Mouse (Mus musculus) kidney, adult 2 months (tissue): Measurements from ENCODE around the gene Golga2. TPM values are rescaled to one million over a fixed set of nuclear protein-coding genes. Genes with fewer than 3 reads are reported as not detected.

Experiments used
- DNase-seq: peaks from one replicate; pipeline ENCODE4 v3.0.0; 2021
- H3K27ac ChIP-seq: fragments of 200-500 bp; 2 replicates; pipeline ENCODE4 v1.5.1; 2012; ENCODE audit warnings: low read depth, low read length, control low read depth, inconsistent platforms; ENCODE audit not compliant: insufficient read depth
- H3K27me3 ChIP-seq: fragments of 200-500 bp; replicated peaks from 2 replicates; pipeline ENCODE4 v1.6.1; 2012; ENCODE audit warnings: mild to moderate bottlenecking, moderate library complexity, low read length, inconsistent platforms; ENCODE audit not compliant: control insufficient read depth, insufficient read depth
- H3K36me3 ChIP-seq: fragments of 200-500 bp; 2 replicates; pipeline ENCODE4 v1.6.1; 2012; ENCODE audit warnings: mild to moderate bottlenecking, moderate library complexity, low read length, inconsistent platforms; ENCODE audit not compliant: control insufficient read depth, insufficient read depth
- H3K4me1 ChIP-seq: fragments of 200-500 bp; 2 replicates; pipeline ENCODE4 v1.6.1; 2011; ENCODE audit warnings: low read length; ENCODE audit not compliant: control insufficient read depth, insufficient read depth
- H3K4me3 ChIP-seq: fragments of 200-500 bp; 2 replicates; pipeline ENCODE4 v1.5.1; 2011; ENCODE audit warnings: mild to moderate bottlenecking, low read depth, low read length, control low read depth; ENCODE audit not compliant: insufficient read depth
- CTCF ChIP-seq: fragments of 200-500 bp; conservative IDR thresholded peaks from 2 replicates; pipeline ENCODE4 v1.5.1; 2011; ENCODE audit warnings: low read depth, mild to moderate bottlenecking, control low read depth, low read length, moderate library complexity, mixed read lengths; ENCODE audit not compliant: insufficient read depth, insufficient read length
- POLR2A ChIP-seq: fragments of 200-500 bp; IDR thresholded peaks from one replicate; pipeline ENCODE4 v1.6.1; 2011; ENCODE audit warnings: low read depth, low read length, control low read depth
- WGBS: fragments of 180-500 bp; shearing (Covaris S2); methylation state at CpG from one replicate; pipeline ENCODE4 v1.1.7; 2018; 5-methylcytosine and 5-hydroxymethylcytosine counted together
- polyA plus RNA-seq: library from polyadenylated mRNA; depleted of rRNA; stranded (reverse); fragments of >200 nt; gene quantifications from 2 replicates; pipeline ENCODE4 v1.2.3, GENCODE M21; 2012

The Golga2 gene
- polyA plus RNA-seq, 1 experiment = 31.2 TPM

DNA sequence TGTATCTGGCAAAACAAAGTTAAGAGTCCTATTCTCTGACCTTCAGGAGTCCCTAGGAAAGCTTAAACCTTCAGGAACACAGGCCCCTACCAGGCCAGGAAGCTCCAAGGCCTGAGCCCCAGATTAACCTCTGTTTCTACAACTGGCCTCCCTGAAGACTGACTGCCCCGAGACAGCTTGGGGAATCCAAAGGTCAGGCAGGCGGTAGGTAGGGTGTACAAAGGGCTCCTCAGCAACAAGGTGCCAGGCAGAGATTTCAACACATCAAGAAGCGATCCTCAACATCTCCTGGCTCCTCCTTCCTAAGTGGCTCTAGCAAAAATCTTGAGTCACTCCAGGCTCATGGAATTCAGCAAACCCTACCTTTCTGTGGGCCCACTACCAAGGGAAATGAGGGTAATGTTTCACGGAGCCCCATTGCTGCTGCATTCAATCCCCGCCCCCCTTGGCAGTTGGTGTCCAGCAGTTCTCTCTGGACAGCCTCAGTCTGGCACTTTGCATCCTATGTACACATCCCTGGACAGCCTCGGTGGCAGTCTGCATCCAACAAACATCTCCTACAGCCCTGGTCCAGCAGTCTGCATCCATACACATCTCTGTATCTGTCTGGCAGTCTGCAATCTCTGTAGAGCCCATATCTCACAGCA is 28.2 kb upstream of the Golga2 start:
- TF ChIP-seq POLR2A (no peak), CTCF (no peak)
- DNase-seq = peak; percentile 87
- 30% methylated on average over 6 of the region's 6 CpGs for WGBS
- 0 out of 2 replicates have a peak, but pooled peaks cover 4% of the 10 kb centered on the region for H3K36me3 ChIP-seq
- no peaks in the 10 kb centered on the region for H3K27me3 ChIP-seq
- H3K4me3 ChIP-seq = peak overlapping the region; percentile 67
- peaks cover 3% of the 10 kb centered on the region; the same call in 1 of the 2 replicates for H3K4me1 ChIP-seq
- peak overlapping the region; percentile 80 for H3K27ac ChIP-seq

DNA sequence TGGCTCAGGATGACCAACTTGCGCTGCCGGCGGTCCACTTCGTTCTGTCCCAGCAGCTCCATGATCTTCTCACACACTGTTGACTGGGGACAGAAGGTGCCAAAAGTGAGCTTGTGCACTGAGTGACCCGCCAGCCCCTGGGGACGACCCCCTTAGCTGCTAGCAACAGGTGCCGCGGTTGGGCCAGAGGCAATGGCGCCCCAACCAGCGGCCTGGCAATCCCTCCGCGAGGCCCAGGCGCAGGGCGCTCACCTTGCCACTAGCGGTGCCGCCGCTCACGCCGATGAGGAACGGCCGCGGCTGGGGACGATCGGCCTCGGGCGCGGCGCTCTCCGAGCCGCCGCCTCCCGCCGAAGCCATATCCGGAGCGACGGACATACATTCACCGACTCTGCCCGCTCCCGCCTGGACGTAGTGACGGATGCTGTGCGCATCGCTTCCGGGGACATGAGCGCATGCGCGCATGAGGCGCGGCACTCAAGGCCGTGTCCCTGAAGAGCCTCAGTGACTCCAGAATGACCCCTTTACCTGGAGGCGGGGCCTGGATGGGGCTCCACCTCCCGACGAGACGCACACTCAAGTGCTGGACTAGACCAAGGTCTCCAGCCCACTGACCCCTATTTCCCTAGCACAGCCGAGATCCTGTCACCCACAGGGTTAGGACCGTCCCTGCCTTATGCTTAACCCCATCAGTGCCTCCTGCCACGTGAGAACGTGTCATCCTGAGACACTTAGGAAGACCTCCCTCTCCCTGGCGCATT is 27.3 kb upstream of the Golga2 start, which contains the start of gene Uck1:
Gene Uck1, minus strand, starts transcription at position 503 of the 761 bp plus-strand sequence.
- Histone ChIP-seq H3K4me1 (peaks cover 3% of the 10 kb centered on the region; the same call in 1 of the 2 replicates), H3K4me3 (peak within 1 kb of the TSS; percentile 67), H3K27ac (peak within 1 kb of the TSS; percentile 41), H3K36me3 (0 out of 2 replicates have a peak, but pooled peaks cover 4% of the 10 kb centered on the region), H3K27me3 (no peaks in the 10 kb centered on the region)
- TF ChIP-seq POLR2A (no peak), CTCF (no peak)
- WGBS = 1% methylated on average over 59 of the region's 59 CpGs
- peak; percentile 96 for DNase-seq

DNA sequence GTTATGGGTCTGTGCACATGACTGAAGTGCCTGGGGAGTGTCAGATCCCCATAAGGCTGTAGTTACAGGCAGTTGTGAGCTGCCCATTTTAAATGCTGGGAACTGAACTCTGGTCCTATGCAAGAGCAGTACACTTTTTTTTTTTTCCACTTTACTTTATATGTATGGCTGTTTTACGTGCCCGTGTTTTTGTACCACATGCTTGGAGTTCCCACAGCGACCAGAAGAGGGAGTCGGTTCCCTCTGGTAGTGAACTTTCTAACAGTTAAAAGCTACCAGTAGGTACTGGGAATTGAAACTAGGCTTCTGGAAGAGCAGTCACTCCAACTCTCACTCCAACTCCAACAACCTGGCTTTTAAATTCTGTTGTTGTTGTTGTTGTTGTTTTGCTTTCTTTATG is 26.5 kb upstream of the Golga2 start:
- Histone ChIP-seq H3K4me3 (no peak overlapping the region), H3K27me3 (no peaks in the 10 kb centered on the region), H3K4me1 (peaks cover 3% of the 10 kb centered on the region; the same call in 1 of the 2 replicates), H3K27ac (no peak overlapping the region), H3K36me3 (0 out of 2 replicates have a peak, but pooled peaks cover 4% of the 10 kb centered on the region)
- WGBS = 42% methylated on average over 4 of the region's 4 CpGs
- TF ChIP-seq POLR2A (no peak), CTCF (peak; percentile 53)
- peak; percentile 66 for DNase-seq

- Histone ChIP-seq H3K27me3 (no peaks in the 10 kb centered on the region), H3K27ac (no peak overlapping the region), H3K4me1 (no peaks in the 10 kb centered on the region), H3K36me3 (peaks cover 3% of the 10 kb centered on the region; the same call in 1 of the 2 replicates), H3K4me3 (no peak overlapping the region)
- no peak for DNase-seq
- 55% methylated on average over 3 of the region's 3 CpGs for WGBS
- TF ChIP-seq POLR2A (no peak), CTCF (peak; percentile 46)
Measured at GRCm38 (mm10) chr2:32275823-32276222, 11.4 kb upstream of the Golga2 start.

- no peaks in the 10 kb centered on the region for H3K27me3 ChIP-seq
- peaks cover 3% of the 10 kb centered on the region; the same call in 1 of the 2 replicates for H3K36me3 ChIP-seq
- H3K4me3 ChIP-seq = no peak overlapping the region
- no peaks in the 10 kb centered on the region for H3K4me1 ChIP-seq
- TF ChIP-seq POLR2A (no peak), CTCF (no peak)
- no peak overlapping the region for H3K27ac ChIP-seq
- no peak for DNase-seq
- WGBS = 62% methylated on average over 2 of the region's 2 CpGs
Measured at GRCm38 (mm10) chr2:32282289-32282688, 4.9 kb upstream of the Golga2 start.

DNA sequence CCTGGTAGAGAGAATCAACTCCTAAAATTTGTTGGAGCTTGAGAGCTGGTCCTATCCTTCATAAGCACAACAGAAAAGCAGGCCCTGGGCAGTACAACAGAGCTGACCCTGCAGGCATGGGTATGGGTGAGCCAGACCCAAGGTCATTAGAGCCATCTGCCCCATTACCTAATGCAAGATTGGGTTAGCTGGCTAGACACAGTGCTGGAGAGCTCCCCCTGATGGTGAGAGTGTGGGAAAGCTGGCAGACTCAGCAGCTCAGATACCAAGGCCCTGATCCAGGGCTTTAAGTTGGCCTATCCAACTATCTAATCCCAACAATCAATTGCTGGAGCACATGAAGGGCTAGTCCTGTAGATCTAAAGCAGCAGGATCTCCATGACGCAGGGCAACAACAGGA is 4.5 kb upstream of the Golga2 start:
- Histone ChIP-seq H3K27ac (no peak overlapping the region), H3K4me1 (no peaks in the 10 kb centered on the region), H3K27me3 (no peaks in the 10 kb centered on the region), H3K4me3 (no peak overlapping the region), H3K36me3 (peaks cover under 1% of the 10 kb centered on the region; the same call in 1 of the 2 replicates)
- 84% methylated on average over 1 of the region's 1 CpGs for WGBS
- TF ChIP-seq CTCF (peak; percentile 89), POLR2A (no peak)
- peak; percentile 81 for DNase-seq

- no peaks in the 10 kb centered on the region; the same call in 1 of the 2 replicates for H3K36me3 ChIP-seq
- 77% methylated on average over 3 of the region's 3 CpGs for WGBS
- H3K27me3 ChIP-seq = no peaks in the 10 kb centered on the region
- TF ChIP-seq POLR2A (no peak), CTCF (no peak)
- H3K27ac ChIP-seq = no peak overlapping the region
- H3K4me3 ChIP-seq = no peak overlapping the region
- H3K4me1 ChIP-seq = peaks cover 3% of the 10 kb centered on the region; the same call in 1 of the 2 replicates
- no peak for DNase-seq
Measured at GRCm38 (mm10) chr2:32283986-32284385, 3.2 kb upstream of the Golga2 start.
